Mouse (Mus musculus) CH12.LX (cell line): ENCODE measurements at regions not wholly inside any gene's neighbourhood (a gene's known extent, or its start where the extent isn't known, plus 50 kb on each side); places are given as distances from the start of the nearest gene placed in this dataset.

ENCODE experiments used
- DNase-seq: peaks from one replicate; pipeline ENCODE4 v3.0.0-alpha.2; 2013; ENCODE audit errors: extremely low read depth
- H3K27ac ChIP-seq: 2 replicates; pipeline ENCODE4 v1.5.1; 2012; ENCODE audit warnings: low read depth, mild to moderate bottlenecking, control low read depth, moderate library complexity; ENCODE audit not compliant: insufficient read depth
- H3K27me3 ChIP-seq: replicated peaks from 2 replicates; pipeline ENCODE3; 2012; ENCODE audit warnings: inconsistent platforms
- H3K36me3 ChIP-seq, 2 experiments: replicated peaks in 1 of 2; 2 replicates each; pipeline versions ENCODE3 to v1.6.1; 2012; ENCODE audit warnings: inconsistent platforms in 1 of 2, low read length in 1 of 2, mild to moderate bottlenecking in 1 of 2, mixed read lengths in 1 of 2, moderate library complexity in 1 of 2; ENCODE audit not compliant: control insufficient read depth in 1 of 2, insufficient read depth in 1 of 2
- H3K4me1 ChIP-seq, 2 experiments: 2 replicates each; pipeline ENCODE4 v1.6.1; 2012; ENCODE audit warnings: inconsistent platforms in 1 of 2, moderate library complexity in 1 of 2; ENCODE audit not compliant: insufficient read depth in 2 of 2, control insufficient read depth in 1 of 2
- H3K4me2 ChIP-seq: 2 replicates; pipeline ENCODE4 v1.6.1; 2012; ENCODE audit warnings: low read depth, mild to moderate bottlenecking, control low read depth; ENCODE audit not compliant: poor library complexity, insufficient read depth, severe bottlenecking
- H3K4me3 ChIP-seq, 3 experiments: fragments of 150-350 bp in 1 of 3; sonication (generic) in 1 of 3; replicated peaks in 1 of 3; 2 replicates each; pipeline versions ENCODE3 to v1.5.1; 2011 to 2012; ENCODE audit warnings: low read depth in 2 of 3, low read length in 2 of 3, mild to moderate bottlenecking in 2 of 3, moderate library complexity in 2 of 3, control low read depth in 1 of 3, improper control_type of control experiment in 1 of 3, inconsistent platforms in 1 of 3, mixed read lengths in 1 of 3; ENCODE audit not compliant: poor library complexity in 1 of 3
- H3K79me2 ChIP-seq: replicated peaks from 2 replicates; pipeline ENCODE4 v1.6.1; 2012; ENCODE audit warnings: mild to moderate bottlenecking, moderate library complexity; ENCODE audit not compliant: control insufficient read depth, poor library complexity, insufficient read depth, severe bottlenecking; ENCODE audit errors: extremely low read depth
- H3K9ac ChIP-seq: 2 replicates; pipeline ENCODE4 v1.6.1; 2012; ENCODE audit warnings: low read depth, mild to moderate bottlenecking, control low read depth, moderate library complexity; ENCODE audit not compliant: insufficient read depth
- H3K9me3 ChIP-seq: replicated peaks from 2 replicates; pipeline ENCODE3; 2012; ENCODE audit warnings: low read length, inconsistent platforms, mixed read lengths
- CHD2 ChIP-seq: IDR thresholded peaks from 2 replicates; pipeline ENCODE4 v1.6.1; 2011; ENCODE audit warnings: low read length, improper control_type of control experiment
- CTCF ChIP-seq, 2 experiments: IDR thresholded peaks in 1 of 2; conservative IDR thresholded peaks in 1 of 2; 2 replicates each; pipeline ENCODE4 v1.5.1; 2011 to 2012; ENCODE audit warnings: low read depth in 2 of 2, low read length in 2 of 2, improper control_type of control experiment in 1 of 2, inconsistent platforms in 1 of 2, mild to moderate bottlenecking in 1 of 2, moderate library complexity in 1 of 2
- E2F4 ChIP-seq: IDR thresholded peaks from 2 replicates; pipeline ENCODE4 v1.6.1; 2011; ENCODE audit warnings: low read depth, low read length, improper control_type of control experiment; ENCODE audit not compliant: insufficient replicate concordance
- ETS1 ChIP-seq: conservative IDR thresholded peaks from 2 replicates; pipeline ENCODE4 v1.6.1; 2012; ENCODE audit warnings: low read depth, mild to moderate bottlenecking, inconsistent platforms, low read length, improper control_type of control experiment, moderate library complexity
- JUN ChIP-seq: IDR thresholded peaks from 2 replicates; pipeline ENCODE4 v1.6.1; 2011; ENCODE audit warnings: low read depth, mild to moderate bottlenecking, low read length, improper control_type of control experiment, moderate library complexity; ENCODE audit not compliant: insufficient read depth
- KAT2A ChIP-seq: IDR thresholded peaks from 2 replicates; pipeline ENCODE4 v1.6.1; 2012; ENCODE audit warnings: low read length, improper control_type of control experiment, inconsistent platforms; ENCODE audit not compliant: insufficient replicate concordance
- MAX ChIP-seq: IDR thresholded peaks from 2 replicates; pipeline ENCODE4 v1.6.1; 2011; ENCODE audit warnings: low read length, improper control_type of control experiment
- MAZ ChIP-seq: IDR thresholded peaks from 2 replicates; pipeline ENCODE4 v1.6.1; 2012; ENCODE audit warnings: low read depth, mild to moderate bottlenecking, inconsistent platforms, low read length, improper control_type of control experiment, moderate library complexity
- MXI1 ChIP-seq: IDR thresholded peaks from 2 replicates; pipeline ENCODE4 v1.6.1; 2011; ENCODE audit warnings: mild to moderate bottlenecking, low read depth, low read length, improper control_type of control experiment
- NRF1 ChIP-seq: IDR thresholded peaks from 2 replicates; pipeline ENCODE4 v1.6.1; 2014; ENCODE audit warnings: low read depth, mild to moderate bottlenecking, inconsistent platforms, low read length, improper control_type of control experiment, moderate library complexity
- POLR2A ChIP-seq: IDR thresholded peaks from 2 replicates; pipeline ENCODE4 v1.6.1; 2011; ENCODE audit warnings: low read depth, mild to moderate bottlenecking, improper control_type of control experiment, low read length
- POLR2AphosphoS2 ChIP-seq: IDR thresholded peaks from 2 replicates; pipeline ENCODE4 v1.6.1; 2011; ENCODE audit warnings: low read depth, low read length, improper control_type of control experiment
- RCOR1 ChIP-seq: conservative IDR thresholded peaks from 2 replicates; pipeline ENCODE4 v1.6.1; 2012; ENCODE audit warnings: low read depth, mild to moderate bottlenecking, inconsistent platforms, low read length, improper control_type of control experiment
- TBP ChIP-seq: conservative IDR thresholded peaks from 2 replicates; pipeline ENCODE4 v1.6.1; 2011; ENCODE audit warnings: low read depth, low read length, improper control_type of control experiment
- TCF12 ChIP-seq: IDR thresholded peaks from 2 replicates; pipeline ENCODE4 v1.6.1; 2014; ENCODE audit warnings: low read depth, mild to moderate bottlenecking, inconsistent platforms, low read length, improper control_type of control experiment
- USF2 ChIP-seq: conservative IDR thresholded peaks from 2 replicates; pipeline ENCODE4 v1.6.1; 2011; ENCODE audit warnings: low read depth, low read length, improper control_type of control experiment
- ZC3H11A ChIP-seq: IDR thresholded peaks from 2 replicates; pipeline ENCODE4 v1.6.1; 2012; ENCODE audit warnings: low read depth, mild to moderate bottlenecking, inconsistent platforms, low read length, improper control_type of control experiment
- dilution Hi-C: fragments of 300-500 bp; cut with MboI; formaldehyde crosslinking; loops from 2 replicates; pipeline ENCODE4 v1.14.3; 2020; ENCODE audit warnings: low sequenced_read_pairs; ENCODE audit not compliant: extremely low pct_unique_long_range_greater_than_20kb, extremely low pct_ligation_motif_present
- in situ Hi-C: fragments of 300-500 bp; cut with MboI; formaldehyde crosslinking; loops from 3 replicates; pipeline ENCODE4 v1.14.3; 2019; ENCODE audit warnings: low sequenced_read_pairs, low pct_ligation_motif_present, low pct_unique_long_range_greater_than_20kb, mixed read lengths

GRCm38 (mm10) chr1:61274244-61274643 is 296.5 kb downstream of the Icos start:
- in situ Hi-C loops: no loop called here
- Histone ChIP-seq H3K36me3 (no peaks in the 10 kb centered on the region), H3K4me3 (no peak overlapping the region), H3K27ac (no peak overlapping the region), H3K79me2 (no peaks in the 10 kb centered on the region), H3K9me3 (no peaks in the 10 kb centered on the region), H3K4me2 (no peak overlapping the region), H3K9ac (no peak overlapping the region), H3K27me3 (no peaks in the 10 kb centered on the region), H3K4me1 (peaks cover 0 to 7% of the 10 kb centered on the region in 2 experiments; a peak in 2 of 4 replicates)
- no peak for DNase-seq
- dilution Hi-C loops: no loop called here
- TF ChIP-seq ETS1: no peak
- no peak for TF ChIP-seq TCF12
- TF ChIP-seq POLR2A: no peak
- TF ChIP-seq TBP: no peak
- no peak for TF ChIP-seq MAZ
- TF ChIP-seq USF2: no peak
- no peak for TF ChIP-seq POLR2AphosphoS2
- TF ChIP-seq RCOR1: no peak

DNA sequence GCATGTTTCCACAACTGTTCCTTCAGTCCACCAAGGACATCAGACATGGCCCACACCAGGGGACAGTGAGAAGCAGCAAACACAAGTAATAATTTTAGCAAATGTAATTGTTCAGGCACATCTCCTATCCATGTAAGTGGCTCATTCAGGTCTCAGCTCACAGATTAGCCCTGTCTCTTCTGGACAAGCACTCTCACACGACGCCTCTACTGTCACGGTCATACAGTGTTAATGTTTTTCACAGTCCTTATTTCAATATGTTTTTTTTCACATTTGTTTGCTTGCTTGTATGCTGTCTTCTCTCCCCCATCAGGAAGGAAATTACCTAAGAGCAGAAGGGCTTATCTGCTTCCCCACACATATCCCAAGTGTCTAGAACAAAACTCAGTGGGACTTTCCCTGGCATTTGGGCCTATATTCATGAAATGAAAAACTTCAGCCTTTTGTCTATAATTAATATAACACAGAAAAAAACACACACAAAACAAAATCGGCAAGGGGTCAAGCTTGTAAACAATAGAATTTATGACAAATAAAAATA is 299.5 kb downstream of the Icos start:
- Histone ChIP-seq H3K4me3 (no peak overlapping the region), H3K27ac (no peak overlapping the region), H3K27me3 (no peaks in the 10 kb centered on the region), H3K79me2 (no peaks in the 10 kb centered on the region), H3K4me1 (peaks cover 0 to 7% of the 10 kb centered on the region in 2 experiments; a peak in 2 of 4 replicates), H3K36me3 (no peaks in the 10 kb centered on the region), H3K9ac (no peak overlapping the region), H3K4me2 (no peak overlapping the region), H3K9me3 (no peaks in the 10 kb centered on the region)
- no peak for DNase-seq
- TF ChIP-seq ETS1: no peak
- TF ChIP-seq CHD2: no peak
- TF ChIP-seq NRF1: no peak
- TF ChIP-seq MXI1: no peak
- TF ChIP-seq E2F4: no peak
- TF ChIP-seq KAT2A: no peak
- TF ChIP-seq CTCF (conservative IDR thresholded peaks at IDR 0.05 in 1 of 2, IDR thresholded peaks at IDR 0.05 in 1 of 2; ENCODE audit: low read depth in 2 of 2, low read length in 2 of 2): no peak
- TF ChIP-seq MAX: no peak
- TF ChIP-seq JUN: no peak
- TF ChIP-seq ZC3H11A: no peak
- TF ChIP-seq POLR2AphosphoS2: no peak
- no peak for TF ChIP-seq TBP
- in situ Hi-C loops (no loop called here), dilution Hi-C loops (no loop called here)
